Mouse (Mus musculus): Measurements from ENCODE around the gene Tsc22d3. TPM values are rescaled to one million over a fixed set of nuclear protein-coding genes. Genes with fewer than 3 reads are reported as not detected.

Gene Tsc22d3
- total RNA-seq (2021), result 100 to 1,000 TPM; 121 to 145 TPM
- long read RNA-seq, experiment 1, transcript Tsc22d3-201 (3 exons, 1,974 nt), result major isoform, 72 of 118 reads
- long read RNA-seq, experiment 1, transcript Tsc22d3-202 (3 exons, 1,790 nt), result minor isoform, 32 of 118 reads
- long read RNA-seq, experiment 1, partial matches to known transcripts, result 1 of 118 reads
- long read RNA-seq, experiment 1, other reads (novel, unspliced or antisense), result 12 of 118 reads
- long read RNA-seq, experiment 2, transcript Tsc22d3-202 (3 exons, 1,790 nt), result minor isoform, 23 of 138 reads
- long read RNA-seq, experiment 2, transcript Tsc22d3-201 (3 exons, 1,974 nt), result major isoform, 102 of 138 reads
- long read RNA-seq, experiment 2, partial matches to known transcripts, result 3 of 138 reads
- long read RNA-seq, experiment 2, other reads (novel, unspliced or antisense), result 10 of 138 reads

- intact Hi-C loops (cut with DNase I), result loop anchor here (1.0 kb wide), 2 partner anchors 56 to 108 kb away; no protein-coding TSS in a partner anchor
Observed at GRCm38 (mm10) chrX:140600410-140601109, at the start of gene Tsc22d3. Tsc22d3 (minus strand) TSS chrX:140600659.

GRCm38 (mm10) chrX:140639592-140639991, 39.1 kb upstream of the Tsc22d3 start:
- no peak for DNase-seq (ENCODE audit: extremely low spot score in 1 of 2, low spot score in 2 of 2)
- TF ChIP-seq CTCF (IDR thresholded peaks at IDR 0.05), result peak; percentile 32
- H3K27ac ChIP-seq, result no peak overlapping the region
- H3K4me3 ChIP-seq, result no peak overlapping the region
- intact Hi-C loops (cut with DNase I), result no loop called here

More at GRCm38 (mm10) chrX:140600410-140601109, at the start of gene Tsc22d3:
- DNase-seq (ENCODE audit: extremely low spot score in 1 of 2, low spot score in 2 of 2), result peak; percentile 21 to 25
- TF ChIP-seq CTCF (IDR thresholded peaks at IDR 0.05), result peak; percentile 62
- H3K4me3 ChIP-seq, result peak within 1 kb of the TSS; percentile 40
- H3K27ac ChIP-seq, result no peak within 1 kb of the TSS

- no peak for DNase-seq (ENCODE audit: extremely low spot score in 1 of 2, low spot score in 2 of 2)
- TF ChIP-seq CTCF (IDR thresholded peaks at IDR 0.05), result no peak
- Histone ChIP-seq H3K4me3 (no peak overlapping the region), H3K27ac (no peak overlapping the region)
- intact Hi-C loops (cut with DNase I), result no loop called here
Observed at GRCm38 (mm10) chrX:140638028-140638427, 37.6 kb upstream of the Tsc22d3 start.

- intact Hi-C loops (cut with DNase I), result no loop called here
- Histone ChIP-seq H3K27ac (no peak overlapping the region), H3K4me3 (no peak overlapping the region)
- no peak for DNase-seq (ENCODE audit: extremely low spot score in 1 of 2, low spot score in 2 of 2)
- no peak for TF ChIP-seq CTCF (IDR thresholded peaks at IDR 0.05)
Observed at GRCm38 (mm10) chrX:140624875-140625594, 24.6 kb upstream of the Tsc22d3 start.

GRCm38 (mm10) chrX:140609938-140610337, 9.5 kb upstream of the Tsc22d3 start:
- intact Hi-C loops (cut with DNase I), result no loop called here
- no peak for TF ChIP-seq CTCF (IDR thresholded peaks at IDR 0.05)
- DNase-seq (ENCODE audit: extremely low spot score in 1 of 2, low spot score in 2 of 2), result no peak

GRCm38 (mm10) chrX:140601884-140602283, 1.4 kb upstream of the Tsc22d3 start:
- TF ChIP-seq CTCF (IDR thresholded peaks at IDR 0.05), result no peak
- intact Hi-C loops (cut with DNase I), result no loop called here
- DNase-seq (ENCODE audit: extremely low spot score in 1 of 2, low spot score in 2 of 2), result no peak
- Histone ChIP-seq H3K27ac (no peak overlapping the region), H3K4me3 (no peak overlapping the region)

More at GRCm38 (mm10) chrX:140609938-140610337, 9.5 kb upstream of the Tsc22d3 start:
- no peak overlapping the region for H3K27ac ChIP-seq
- H3K4me3 ChIP-seq, result no peak overlapping the region

- no peak for DNase-seq (ENCODE audit: extremely low spot score in 1 of 2, low spot score in 2 of 2)
- intact Hi-C loops (cut with DNase I), result no loop called here
- no peak overlapping the region for H3K27ac ChIP-seq
- TF ChIP-seq CTCF (IDR thresholded peaks at IDR 0.05), result no peak
- no peak overlapping the region for H3K4me3 ChIP-seq
Observed at GRCm38 (mm10) chrX:140601311-140601710, 852 bp upstream of the Tsc22d3 start.

GRCm38 (mm10) chrX:140599561-140600409, 674 bp downstream of the Tsc22d3 start:
- Histone ChIP-seq H3K4me3 (peak overlapping the region; percentile 40), H3K27ac (no peak overlapping the region)
- no peak for TF ChIP-seq CTCF (IDR thresholded peaks at IDR 0.05)
- intact Hi-C loops (cut with DNase I), result loop anchor here (1.0 kb wide), 2 partner anchors 55 to 107 kb away; no protein-coding TSS in a partner anchor
- DNase-seq (ENCODE audit: extremely low spot score in 1 of 2, low spot score in 2 of 2), result no peak

- H3K4me3 ChIP-seq, result peak overlapping the region; percentile 40
- H3K27ac ChIP-seq, result no peak overlapping the region
- TF ChIP-seq CTCF (IDR thresholded peaks at IDR 0.05), result no peak
- intact Hi-C loops (cut with DNase I), result no loop called here
- peak; percentile 15 to 33 for DNase-seq (ENCODE audit: extremely low spot score in 1 of 2, low spot score in 2 of 2)
Observed at GRCm38 (mm10) chrX:140598850-140599560, 1.5 kb downstream of the Tsc22d3 start.

- intact Hi-C loops (cut with DNase I), result no loop called here
- Histone ChIP-seq H3K27ac (no peak overlapping the region), H3K4me3 (peak overlapping the region; percentile 40)
- TF ChIP-seq CTCF (IDR thresholded peaks at IDR 0.05), result no peak; the same call in 1 of the 2 replicates
- no peak for DNase-seq (ENCODE audit: extremely low spot score in 1 of 2, low spot score in 2 of 2)
Observed at GRCm38 (mm10) chrX:140598194-140598849, 2.1 kb downstream of the Tsc22d3 start.

Data from left cerebral cortex, adult 2 months (tissue).